Mouse (Mus musculus) myocyte (in vitro differentiated cells): ENCODE measurements at regions not wholly inside any gene's neighbourhood (a gene's known extent, or its start where the extent isn't known, plus 50 kb on each side); places are given as distances from the start of the nearest gene placed in this dataset.
A peak's percentile ranks its signal among the peaks of the same experiment; 100 is the strongest.

Experiments used
- H3K27me3 ChIP-seq: one replicate; pipeline ENCODE4 v1.6.1; 2011; ENCODE audit not compliant: control insufficient read depth, insufficient read depth, insufficient read length
- H3K36me3 ChIP-seq: one replicate; pipeline ENCODE4 v1.6.1; 2011; ENCODE audit not compliant: control insufficient read depth, insufficient read depth
- H3K4me2 ChIP-seq: one replicate; pipeline ENCODE4 v1.6.1; 2011; ENCODE audit warnings: low read depth, control low read depth
- H3K4me3 ChIP-seq: one replicate; pipeline ENCODE4 v1.5.1; 2011; ENCODE audit warnings: mild to moderate bottlenecking, control low read depth, moderate library complexity
- H3K79me2 ChIP-seq: one replicate; pipeline ENCODE4 v1.6.1; 2011; ENCODE audit not compliant: control insufficient read depth, insufficient read depth
- H3ac ChIP-seq: one replicate; pipeline ENCODE4 v1.6.1; 2011; ENCODE audit not compliant: control insufficient read depth, insufficient read length
- CEBPB ChIP-seq: IDR thresholded peaks from 2 replicates; pipeline ENCODE4 v1.6.1; 2011; ENCODE audit warnings: mild to moderate bottlenecking, moderate library complexity; ENCODE audit not compliant: poor library complexity, insufficient read depth, severe bottlenecking
- E2F4 ChIP-seq: IDR thresholded peaks from one replicate; pipeline ENCODE4 v1.6.1; 2011; ENCODE audit warnings: mild to moderate bottlenecking, control low read depth, moderate library complexity; ENCODE audit not compliant: insufficient read depth
- MAX ChIP-seq: IDR thresholded peaks from one replicate; pipeline ENCODE4 v1.6.1; 2011; ENCODE audit warnings: low read depth, mild to moderate bottlenecking, control low read depth
- MYOD1 ChIP-seq, 3 experiments: IDR thresholded peaks; one replicate each; pipeline ENCODE4 v1.6.1; 2011; ENCODE audit warnings: control low read depth in 2 of 3, low read depth in 2 of 3, mild to moderate bottlenecking in 2 of 3, moderate library complexity in 1 of 3; ENCODE audit not compliant: insufficient read length in 2 of 3, control insufficient read depth in 1 of 3
- MYOG ChIP-seq, 3 experiments: IDR thresholded peaks; one replicate each; pipeline ENCODE4 v1.6.1; 2011; ENCODE audit warnings: control low read depth in 2 of 3, low read depth in 2 of 3, mild to moderate bottlenecking in 2 of 3; ENCODE audit not compliant: insufficient read length in 2 of 3, control insufficient read depth in 1 of 3, insufficient read depth in 1 of 3
- POLR2A ChIP-seq: IDR thresholded peaks from one replicate; pipeline ENCODE4 v1.6.1; 2011; ENCODE audit warnings: low read depth, mild to moderate bottlenecking, control low read depth, moderate library complexity; ENCODE audit not compliant: insufficient read length
- POLR2AphosphoS2 ChIP-seq: IDR thresholded peaks from one replicate; pipeline ENCODE4 v1.6.1; 2011; ENCODE audit warnings: low read depth, control low read depth; ENCODE audit not compliant: insufficient read length
- REST ChIP-seq: IDR thresholded peaks from one replicate; pipeline ENCODE4 v1.6.1; 2011; ENCODE audit warnings: mild to moderate bottlenecking, control low read depth, moderate library complexity; ENCODE audit not compliant: insufficient read depth, insufficient read length
- SRF ChIP-seq: IDR thresholded peaks from one replicate; pipeline ENCODE4 v1.6.1; 2011; ENCODE audit warnings: low read depth; ENCODE audit not compliant: control insufficient read depth, insufficient read length
- TCF12 ChIP-seq: IDR thresholded peaks from one replicate; pipeline ENCODE4 v1.6.1; 2011; ENCODE audit warnings: mild to moderate bottlenecking, control low read depth; ENCODE audit not compliant: poor library complexity, insufficient read depth, severe bottlenecking
- TCF3 ChIP-seq: IDR thresholded peaks from one replicate; pipeline ENCODE4 v1.6.1; 2011; ENCODE audit warnings: low read depth, control low read depth; ENCODE audit not compliant: insufficient read length
- USF1 ChIP-seq: IDR thresholded peaks from one replicate; pipeline ENCODE4 v1.6.1; 2011; ENCODE audit warnings: low read depth, mild to moderate bottlenecking, control low read depth, moderate library complexity

- Histone ChIP-seq H3K4me3 (no peak overlapping the region), H3K4me2 (no peak overlapping the region), H3ac (no peak overlapping the region), H3K36me3 (no peaks in the 10 kb centered on the region), H3K27me3 (no peaks in the 10 kb centered on the region), H3K79me2 (no peaks in the 10 kb centered on the region)
- TF ChIP-seq MYOD1 (IDR thresholded peaks at IDR 0.05; ENCODE audit: control insufficient read depth in 1 of 3, insufficient read length in 2 of 3, low read depth in 2 of 3) (no peak), USF1 (no peak), TCF12 (no peak), SRF (no peak), MAX (no peak)
These were observed 69.4 kb upstream of the Usp27x start for GRCm38 (mm10) chrX:7445035-7445434.

- no peak overlapping the region for H3K4me2 ChIP-seq
- no peaks in the 10 kb centered on the region for H3K79me2 ChIP-seq
- no peak overlapping the region for H3ac ChIP-seq
- TF ChIP-seq MYOG (IDR thresholded peaks at IDR 0.05; ENCODE audit: control insufficient read depth in 1 of 3, insufficient read depth in 1 of 3, insufficient read length in 2 of 3, low read depth in 2 of 3), result no peak
- no peak for TF ChIP-seq TCF3
- H3K36me3 ChIP-seq, result no peaks in the 10 kb centered on the region
- no peak overlapping the region for H3K4me3 ChIP-seq
- H3K27me3 ChIP-seq, result no peaks in the 10 kb centered on the region
These were observed 69.0 kb upstream of the Usp27x start for GRCm38 (mm10) chrX:7444583-7444982.

- no peaks in the 10 kb centered on the region for H3K36me3 ChIP-seq
- no peak overlapping the region for H3K4me3 ChIP-seq
- no peak overlapping the region for H3ac ChIP-seq
- TF ChIP-seq USF1, result no peak
- no peak for TF ChIP-seq REST
- 0 out of 2 replicates have a peak, but pooled peaks have one; percentile 48 for TF ChIP-seq CEBPB
- no peaks in the 10 kb centered on the region for H3K79me2 ChIP-seq
- H3K27me3 ChIP-seq, result no peaks in the 10 kb centered on the region
- no peak overlapping the region for H3K4me2 ChIP-seq
These were observed 68.4 kb upstream of the Usp27x start for GRCm38 (mm10) chrX:7443996-7444421.

GRCm38 (mm10) chrX:7435375-7436042 lies 59.9 kb upstream of the Usp27x start:
- H3K4me2 ChIP-seq, result peak overlapping the region; percentile 66
- H3K36me3 ChIP-seq, result no peaks in the 10 kb centered on the region
- H3K27me3 ChIP-seq, result no peaks in the 10 kb centered on the region
- H3K4me3 ChIP-seq, result no peak overlapping the region
- no peaks in the 10 kb centered on the region for H3K79me2 ChIP-seq
- no peak for TF ChIP-seq REST
- no peak for TF ChIP-seq CEBPB
- no peak for TF ChIP-seq POLR2AphosphoS2
- TF ChIP-seq POLR2A, result no peak
- no peak for TF ChIP-seq MAX
- TF ChIP-seq TCF12, result no peak
- no peak for TF ChIP-seq E2F4
- H3ac ChIP-seq, result no peak overlapping the region

GRCm38 (mm10) chrX:7434268-7434667 lies 58.6 kb upstream of the Usp27x start:
- Histone ChIP-seq H3K36me3 (no peaks in the 10 kb centered on the region), H3K79me2 (no peaks in the 10 kb centered on the region)
- TF ChIP-seq CEBPB (peak; percentile 94), MYOD1 (IDR thresholded peaks at IDR 0.05; ENCODE audit: control insufficient read depth in 1 of 3, insufficient read length in 2 of 3, low read depth in 2 of 3) (no peak), E2F4 (no peak)

GRCm38 (mm10) chrX:7430456-7430855 lies 54.8 kb upstream of the Usp27x start:
- H3K27me3 ChIP-seq, result no peaks in the 10 kb centered on the region
- no peak overlapping the region for H3K4me3 ChIP-seq
- H3K4me2 ChIP-seq, result no peak overlapping the region
- no peak overlapping the region for H3ac ChIP-seq
- TF ChIP-seq POLR2AphosphoS2 (no peak), TCF3 (no peak), SRF (no peak), E2F4 (no peak), CEBPB (no peak), MYOG (IDR thresholded peaks at IDR 0.05; ENCODE audit: control insufficient read depth in 1 of 3, insufficient read depth in 1 of 3, insufficient read length in 2 of 3, low read depth in 2 of 3) (no peak), REST (no peak), TCF12 (no peak), USF1 (no peak), POLR2A (no peak), MYOD1 (IDR thresholded peaks at IDR 0.05; ENCODE audit: control insufficient read depth in 1 of 3, insufficient read length in 2 of 3, low read depth in 2 of 3) (no peak), MAX (no peak)
- no peaks in the 10 kb centered on the region for H3K79me2 ChIP-seq
- no peaks in the 10 kb centered on the region for H3K36me3 ChIP-seq

More at GRCm38 (mm10) chrX:7434268-7434667, 58.6 kb upstream of the Usp27x start:
- H3K27me3 ChIP-seq, result no peaks in the 10 kb centered on the region
- no peak overlapping the region for H3ac ChIP-seq
- H3K4me2 ChIP-seq, result peak overlapping the region; percentile 66
- H3K4me3 ChIP-seq, result no peak overlapping the region
